Mouse (Mus musculus) gastrocnemius, postnatal 25 days (tissue): ENCODE results near the gene Tdgf1. TPM values are rescaled to one million over a fixed set of nuclear protein-coding genes. Genes with fewer than 3 reads are reported as not detected.

Source experiments
- DNase-seq: peaks from one replicate; pipeline ENCODE4 v3.0.0; 2022
- microRNA-seq, 2 experiments: library from miRNA; unstranded; fragments of <30 nt; microRNA quantifications; one replicate each; pipeline ENCODE4 v1.2.0; 2021; ENCODE audit warnings: borderline replicate concordance in 2 of 2
- total RNA-seq, 2 experiments: library from RNA; stranded (reverse); gene quantifications; 1 replicate in 1 of 2; 2 replicates in 1 of 2; pipeline ENCODE4 v1.2.3; 2021

Tdgf1 gene
- total RNA-seq, 2 experiments from 2014 or later, result not detected

DNA sequence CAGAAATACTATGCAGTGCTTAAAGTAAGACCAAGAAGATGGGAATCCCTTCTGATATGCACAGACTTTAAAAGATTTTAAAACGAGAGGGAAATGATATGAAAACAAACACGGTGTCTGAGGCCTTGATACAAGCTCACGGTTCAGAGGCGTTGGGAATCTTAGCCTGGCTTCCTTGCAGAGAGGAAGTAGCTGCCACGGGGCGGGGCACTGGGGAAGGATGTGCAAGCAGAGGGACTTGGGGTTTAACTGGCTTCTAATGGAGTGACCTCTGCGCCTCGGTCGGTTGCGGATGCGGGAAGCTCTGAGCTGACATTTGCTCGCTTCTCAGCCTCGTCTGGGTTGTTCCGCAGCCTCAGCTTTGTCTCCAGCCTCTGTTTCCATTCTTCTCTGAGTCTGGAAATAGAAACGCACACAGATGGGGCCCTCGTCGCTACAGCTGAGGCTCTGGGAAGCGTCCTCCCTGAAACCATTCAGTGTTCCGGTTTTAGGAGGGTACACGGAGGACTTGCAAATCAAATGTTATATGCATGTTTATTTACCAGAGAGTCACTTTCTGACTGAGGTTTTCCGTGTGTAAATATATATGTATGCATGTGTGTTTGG is 31.2 kb downstream of the Tdgf1 start:
- no peak for DNase-seq

DNA sequence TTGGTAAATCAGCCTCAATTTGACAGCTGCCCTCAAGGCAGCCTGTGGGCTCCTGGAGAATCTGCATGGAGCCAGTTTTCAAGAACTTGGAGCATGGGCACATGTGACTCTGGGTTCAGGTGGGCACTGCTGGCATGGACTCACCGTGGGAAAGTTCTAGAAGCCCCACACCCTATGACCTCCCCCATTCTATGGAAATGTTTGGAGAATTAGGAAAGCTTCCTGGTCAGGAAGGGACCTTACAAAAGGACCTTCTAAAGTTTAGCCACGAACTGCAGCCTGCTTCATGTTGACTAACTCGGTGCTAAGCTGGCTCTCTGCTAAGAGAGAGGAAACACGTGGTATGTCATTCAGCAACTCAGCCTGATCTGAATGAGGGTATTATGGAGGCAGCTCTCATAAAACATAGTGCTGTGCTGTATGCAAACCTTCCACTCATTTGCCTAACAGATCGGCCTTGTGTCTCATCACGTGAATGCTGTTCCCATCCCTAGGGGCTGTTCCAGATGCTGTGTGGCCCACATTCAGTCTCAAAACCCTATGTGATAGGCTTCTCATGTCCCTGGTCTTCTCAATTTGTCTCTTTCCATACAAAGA is 36.5 kb downstream of the Tdgf1 start:
- no peak for DNase-seq

DNA sequence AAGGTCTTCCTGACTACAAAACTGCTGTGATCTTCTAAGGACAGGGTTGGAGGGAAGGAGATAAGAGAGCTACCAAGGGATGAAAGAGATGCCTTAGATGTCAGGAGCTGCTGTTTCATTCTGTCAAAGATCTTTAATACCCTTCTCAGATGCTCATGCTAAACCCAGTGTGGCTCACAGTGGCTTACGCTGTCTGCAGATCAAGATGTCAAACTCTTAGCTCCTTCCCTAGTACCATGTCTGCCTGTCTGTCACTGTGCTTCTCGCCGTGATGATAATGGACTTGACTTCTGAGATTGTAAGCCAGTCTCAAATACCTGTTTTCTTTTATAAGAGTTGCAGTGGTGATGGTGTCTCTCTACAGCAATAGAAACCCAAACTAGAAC is 37.3 kb downstream of the Tdgf1 start:
- no peak for DNase-seq

DNA sequence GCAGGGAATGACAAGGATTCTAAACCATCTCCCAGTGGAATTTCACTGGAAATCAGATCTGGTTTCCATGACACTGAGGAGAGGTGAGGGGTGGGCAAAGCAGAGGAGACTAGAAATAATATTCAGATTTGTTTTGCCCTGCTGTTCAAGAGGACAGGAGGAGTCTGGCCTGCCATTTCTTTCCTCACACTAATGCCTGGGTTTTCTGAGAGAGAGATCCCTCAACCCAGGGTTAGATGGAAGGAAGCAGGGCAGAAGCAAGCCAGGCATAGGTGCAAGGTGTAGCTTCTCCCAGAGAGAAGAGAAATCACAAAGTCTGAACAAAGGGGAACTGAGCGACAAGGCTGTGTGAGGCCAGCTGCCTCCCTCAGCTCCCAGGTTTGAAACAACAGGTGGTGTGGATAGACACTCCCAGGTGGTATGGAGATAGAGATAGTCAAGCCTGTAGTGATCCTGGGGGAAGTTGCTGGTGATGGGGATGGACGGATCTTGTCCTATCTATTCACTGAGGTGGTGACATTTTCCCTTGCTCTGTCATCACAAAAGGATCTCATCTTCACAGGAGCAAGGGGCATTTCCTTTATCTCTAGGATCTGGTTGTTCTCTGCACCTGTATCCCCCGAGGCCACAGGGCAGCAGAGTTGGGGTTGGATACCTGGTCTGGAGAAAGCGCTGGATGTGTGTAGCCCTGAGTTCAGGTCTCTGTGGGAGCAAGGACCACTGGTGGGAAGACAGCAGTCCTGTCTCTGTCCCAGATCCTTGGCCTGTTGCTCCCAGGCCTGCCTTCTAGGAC is 37.9 kb downstream of the Tdgf1 start:
- no peak for DNase-seq

DNA sequence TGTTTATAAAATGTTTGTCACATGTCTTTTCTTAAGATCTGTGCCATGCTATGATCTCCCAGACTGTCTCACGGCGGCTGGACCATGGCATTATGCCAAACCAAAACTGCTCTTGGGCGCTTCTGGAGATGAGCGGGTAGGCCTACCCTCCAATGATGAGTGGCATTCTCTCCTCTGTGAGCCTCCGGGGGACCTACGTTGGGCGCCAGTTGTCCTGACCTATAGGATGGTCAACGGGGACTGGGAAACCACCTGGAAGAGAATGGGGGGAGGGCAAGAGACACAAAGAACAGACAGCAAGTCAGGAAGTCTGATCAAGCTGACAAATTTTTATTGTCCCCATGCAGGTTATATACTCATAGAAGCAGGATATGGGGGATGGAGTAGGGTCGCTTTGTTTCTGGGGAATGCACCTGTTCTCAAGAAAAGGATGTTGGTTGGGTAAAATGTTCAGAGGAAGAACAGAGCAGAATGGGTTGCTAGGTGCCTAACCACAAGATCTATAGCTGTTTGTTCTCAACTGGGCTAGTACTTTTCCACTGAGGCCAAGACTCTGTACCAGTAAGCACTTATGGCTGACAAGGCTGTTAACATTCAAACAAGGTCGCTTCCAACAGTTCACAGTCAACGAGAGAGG is 38.6 kb downstream of the Tdgf1 start:
- no peak for DNase-seq

DNA sequence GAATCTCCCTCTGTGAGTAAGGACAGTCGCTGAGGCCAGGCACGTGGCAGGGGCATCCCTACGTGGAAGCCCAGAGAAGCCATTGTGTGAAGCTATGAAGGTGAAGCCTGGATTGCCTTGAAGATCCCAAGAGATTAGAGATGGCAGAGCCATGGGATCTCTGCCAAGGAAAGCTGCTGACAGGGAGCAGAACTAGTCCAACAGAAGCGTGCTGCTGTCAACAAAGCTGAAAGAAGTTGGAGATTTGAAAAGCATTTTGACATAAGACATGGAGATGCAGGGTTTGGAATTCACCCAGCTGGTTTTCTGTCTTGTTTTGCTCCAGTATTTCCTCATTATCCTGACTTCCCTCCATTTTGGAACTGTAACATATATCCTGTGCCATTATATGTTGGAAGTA is 43.7 kb downstream of the Tdgf1 start:
- no peak for DNase-seq

DNA sequence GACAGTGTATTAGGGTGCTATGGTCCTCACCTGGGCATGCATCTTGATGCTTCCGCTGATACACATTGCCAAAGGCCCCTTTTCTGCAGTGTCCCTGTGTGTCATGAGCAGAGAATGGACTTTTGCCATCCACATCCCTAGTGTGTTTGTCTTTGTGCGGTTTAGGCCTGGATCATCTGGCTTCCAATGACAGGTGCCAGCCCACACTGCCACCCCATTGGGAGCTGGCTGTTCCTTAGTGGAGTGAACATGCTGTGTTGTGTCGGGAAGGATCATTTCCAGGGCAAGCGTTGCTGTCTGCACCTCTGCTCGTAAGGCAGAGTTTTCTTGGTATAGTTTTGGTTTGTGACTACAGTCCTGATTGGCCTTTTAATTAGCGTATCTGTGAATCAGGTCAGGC is 44.8 kb downstream of the Tdgf1 start:
- no peak for DNase-seq

DNA sequence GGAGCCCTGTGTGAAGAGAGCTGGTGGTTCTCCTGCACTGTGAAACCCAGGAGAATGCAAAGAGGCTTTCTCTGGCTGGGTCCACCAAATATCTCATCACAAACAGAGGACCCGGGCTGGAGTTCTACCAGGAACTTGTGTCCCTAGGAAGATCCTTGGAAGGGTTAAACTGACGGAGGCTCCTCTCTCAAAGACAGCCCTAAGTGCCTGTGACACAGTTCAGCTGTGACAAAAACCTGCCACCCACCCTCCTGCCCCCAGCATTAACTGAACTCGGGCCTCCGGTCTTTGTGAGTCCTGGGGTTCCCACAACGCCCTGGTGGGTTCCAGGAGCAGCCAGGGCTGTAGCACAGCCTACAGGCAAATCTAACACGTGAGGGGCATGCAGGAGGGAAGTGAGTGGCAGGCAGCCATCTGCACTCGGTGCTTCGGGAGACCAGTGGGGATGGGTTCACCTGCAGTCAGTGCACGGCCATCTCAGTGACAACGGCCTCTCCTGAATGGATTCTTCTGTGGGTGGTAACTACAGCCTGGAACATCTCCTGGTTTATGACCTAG is 46.4 kb downstream of the Tdgf1 start:
- no peak for DNase-seq

DNA sequence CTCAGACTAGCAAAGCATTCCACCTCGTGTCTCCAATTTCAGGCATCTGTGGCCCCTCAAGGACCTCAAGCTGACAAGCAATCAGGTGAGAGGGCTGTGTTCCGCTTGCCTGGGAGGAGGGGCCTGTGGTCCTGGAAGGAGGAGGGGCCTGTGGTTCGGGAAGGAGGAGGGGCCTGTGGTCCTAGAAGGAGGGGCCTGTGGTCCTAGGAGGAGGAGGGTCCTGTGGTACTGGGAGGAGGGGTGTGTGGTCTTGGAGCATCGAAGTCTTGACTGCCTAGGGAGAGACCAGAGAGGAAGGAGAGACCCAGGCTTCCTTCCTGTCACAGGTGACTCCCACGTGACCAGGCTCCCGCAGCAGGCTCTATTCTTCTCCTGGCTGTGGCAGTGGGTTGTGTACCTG is 49.4 kb downstream of the Tdgf1 start:
- DNase-seq, result no peak

DNA sequence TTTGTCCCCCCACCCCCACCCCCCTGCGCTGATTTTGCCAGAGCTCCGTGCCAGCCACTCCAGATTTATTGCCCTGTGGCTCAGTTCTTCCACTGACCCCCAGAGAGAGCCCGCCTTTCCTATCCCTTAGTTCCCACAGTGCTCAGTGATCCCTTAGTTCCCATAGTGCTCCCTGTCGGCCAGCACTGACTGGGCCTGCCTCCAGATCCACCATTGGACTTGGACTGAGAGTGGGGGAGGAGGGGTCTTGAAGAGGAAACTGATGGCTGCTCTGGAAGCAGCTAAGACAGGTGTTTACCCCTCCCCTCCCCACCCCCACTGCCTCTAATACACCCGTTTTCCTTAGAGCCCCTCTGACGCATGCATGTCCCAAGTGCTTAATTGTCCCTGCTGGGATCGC is 50.0 kb downstream of the Tdgf1 start:
- no peak for DNase-seq

DNA sequence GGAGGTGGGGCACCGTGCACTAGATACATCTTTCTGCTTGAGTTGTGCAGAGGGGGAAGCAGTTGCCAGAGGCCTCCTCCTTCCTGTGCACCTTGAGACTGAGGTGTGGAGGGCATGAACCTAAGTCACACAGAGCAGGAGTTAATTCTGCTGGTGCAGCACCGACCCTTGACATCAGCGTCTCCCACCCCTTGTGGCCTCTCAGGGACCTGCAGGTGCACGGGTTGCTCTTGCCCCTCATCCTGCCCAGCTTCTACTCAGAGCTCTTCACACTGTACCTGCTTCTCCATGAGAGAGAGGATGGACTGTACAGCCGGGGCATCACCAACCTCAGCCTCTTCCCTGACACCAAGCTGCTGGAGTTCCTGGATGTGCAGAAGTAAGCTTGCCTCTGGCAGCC is 50.5 kb downstream of the Tdgf1 start:
- DNase-seq, result no peak

DNA sequence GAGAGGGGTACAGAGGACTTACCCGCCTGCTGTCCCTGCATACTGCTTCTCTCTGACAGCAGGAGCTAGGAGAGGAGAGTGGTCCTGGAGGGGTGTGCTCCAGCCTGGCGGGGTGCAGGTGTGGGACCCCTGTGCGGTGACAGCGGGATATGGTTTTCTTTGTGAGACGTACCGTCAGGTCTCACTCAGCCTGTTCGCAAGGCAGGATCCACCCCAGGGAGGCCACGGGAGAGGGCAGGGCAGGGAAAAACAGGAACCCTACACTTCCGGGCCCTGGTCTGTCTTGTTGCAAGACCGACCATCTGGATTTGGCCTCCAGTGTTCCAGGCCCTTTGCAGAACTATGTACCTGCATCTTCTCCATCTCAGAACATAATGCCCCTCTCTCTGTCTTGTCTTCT is 52.5 kb downstream of the Tdgf1 start:
- DNase-seq, result no peak

DNA sequence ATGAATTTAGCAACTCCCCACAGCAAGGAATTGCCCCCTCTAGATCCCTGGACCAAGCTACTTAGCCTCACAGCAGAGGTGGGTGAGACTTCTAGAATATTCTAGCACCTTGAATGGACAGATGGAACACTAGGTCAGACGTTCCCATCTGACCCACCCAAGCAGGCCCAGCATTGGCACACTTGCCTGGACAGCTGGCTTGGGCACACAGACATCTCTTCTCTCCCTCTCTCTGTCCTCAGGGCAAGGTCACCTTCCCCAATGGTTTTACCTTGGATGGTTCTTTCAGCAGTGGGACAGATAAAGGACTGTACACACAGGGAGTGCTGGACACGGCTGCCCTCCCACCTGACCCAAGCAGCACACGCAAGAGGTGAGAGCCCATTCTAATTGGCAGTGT is 53.4 kb downstream of the Tdgf1 start:
- DNase-seq, result no peak

DNA sequence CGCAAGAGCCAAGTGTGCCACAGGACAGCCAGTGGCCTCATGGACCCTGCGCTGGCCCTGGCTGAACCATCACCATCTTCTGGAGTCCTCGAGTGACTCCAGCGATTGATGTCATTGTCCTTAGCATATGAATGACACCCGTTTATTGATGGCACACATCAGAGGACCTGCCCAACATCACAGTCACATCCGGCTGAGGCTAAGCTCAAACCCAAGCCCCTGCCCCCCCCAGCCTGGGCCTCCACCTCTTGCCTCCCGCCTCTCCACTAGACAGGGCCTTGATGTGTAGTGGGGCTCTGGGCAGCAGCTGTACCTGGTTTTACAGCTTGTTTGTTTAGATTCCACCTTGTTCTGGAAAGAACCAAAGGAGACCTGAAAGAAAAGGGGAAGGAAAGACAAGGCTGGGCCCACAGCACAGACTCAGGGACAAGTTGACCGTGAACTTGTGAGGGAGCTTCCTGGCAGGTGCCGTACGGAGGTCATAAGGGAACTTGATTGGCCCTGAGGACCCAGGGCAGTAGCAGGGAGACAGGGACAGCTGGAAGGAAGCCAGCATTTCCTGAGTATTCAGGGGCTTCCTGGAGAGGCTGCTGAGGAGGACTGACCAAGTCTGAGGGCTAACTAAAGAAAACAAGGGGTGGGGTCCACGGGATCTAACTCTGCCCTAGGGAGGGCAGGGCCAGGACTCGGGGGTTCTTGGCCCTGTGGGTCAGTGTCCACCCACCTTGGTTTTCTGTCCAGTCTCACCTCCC is 54.7 kb downstream of the Tdgf1 start:
- no peak for DNase-seq

DNA sequence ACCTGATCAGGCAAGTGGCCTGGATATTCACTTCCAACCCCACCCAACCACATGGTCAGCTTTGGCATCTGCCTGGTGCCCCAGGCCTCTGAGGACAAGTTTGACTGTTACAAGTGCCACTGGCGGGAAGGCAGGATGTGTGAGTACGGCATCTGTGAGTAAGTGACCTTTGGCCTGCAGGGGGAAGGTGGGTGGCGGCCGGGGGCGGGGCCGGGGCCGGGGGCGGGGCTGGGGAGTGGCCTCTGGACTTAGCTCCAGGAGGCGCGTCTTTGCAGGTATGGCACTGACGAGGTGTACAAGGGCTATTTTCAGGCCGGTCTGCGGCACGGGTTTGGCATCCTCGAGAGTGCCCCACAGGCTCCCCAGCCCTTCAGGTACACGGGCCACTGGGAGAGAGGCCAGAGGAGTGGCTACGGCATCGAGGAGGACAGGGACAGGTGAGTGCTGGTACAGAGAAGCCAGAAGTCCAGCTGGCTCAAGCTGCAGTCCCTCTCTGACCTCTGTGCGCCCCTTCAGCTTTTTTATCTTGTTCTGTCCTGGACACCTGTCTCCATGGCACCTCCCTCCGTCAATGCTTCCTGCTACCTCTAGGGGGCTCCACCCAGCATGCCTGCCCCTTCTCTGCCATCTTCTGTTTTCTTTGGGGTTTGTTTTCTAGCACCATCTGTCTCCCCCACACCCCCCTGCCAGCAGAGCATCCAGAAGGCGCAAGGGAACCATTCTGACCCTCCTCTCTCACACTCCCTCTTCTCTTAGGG is 55.8 kb downstream of the Tdgf1 start:
- no peak for DNase-seq

Small RNA genes within 50 kb of the gene (microRNA-seq; reads per million reads assigned to microRNA genes)
- gene Gm24269, result 0 reads per million in 2 experiments

Other genes starting within 250 kb of the Tdgf1 start
- 100 to 1,000 TPM; 119 to 840 TPM for gene Myl3, start 204.3 kb downstream of the Tdgf1 start, total RNA-seq
- 1 to 10 TPM; 1.3 to 2.4 TPM for gene Pth1r, start 199.0 kb downstream of the Tdgf1 start, total RNA-seq
- not detected for gene Prss42, start 148.0 kb downstream of the Tdgf1 start, total RNA-seq
- gene Prss44, start 132.2 kb downstream of the Tdgf1 start, total RNA-seq, result not detected
- gene Prss43, start 119.5 kb downstream of the Tdgf1 start, total RNA-seq, result not detected
- gene Prss45, start 111.6 kb downstream of the Tdgf1 start, total RNA-seq, result not detected
- not detected for gene Prss46, start 101.7 kb downstream of the Tdgf1 start, total RNA-seq
- not detected for gene Prss50, start 88.2 kb downstream of the Tdgf1 start, total RNA-seq
- 1 to 10 TPM; 3.9 to 8.2 TPM for gene Als2cl, start 66.3 kb downstream of the Tdgf1 start, total RNA-seq
- under 1 TPM; 0.43 to 0.62 TPM for gene Tmie, start 66.0 kb downstream of the Tdgf1 start, total RNA-seq
- 1 to 10 TPM; 2.0 to 2.7 TPM for gene Fam240a, start 29.3 kb downstream of the Tdgf1 start, total RNA-seq
- gene Lrrc2, start 5.4 kb upstream of the Tdgf1 start, total RNA-seq, result 10 to 100 TPM; 52.4 to 64.1 TPM
- 1 to 10 TPM in 1 of 2 experiments, under 1 TPM in 1; 0.70 to 1.3 TPM for gene Rtp3, start 44.4 kb upstream of the Tdgf1 start, total RNA-seq
- gene Ltf, start 73.1 kb upstream of the Tdgf1 start, total RNA-seq, result not detected
- gene Ccrl2, start 111.4 kb upstream of the Tdgf1 start, total RNA-seq, result 1 to 10 TPM; 4.3 to 4.4 TPM
- gene Lrrfip2, start 171.4 kb upstream of the Tdgf1 start, total RNA-seq, result 10 to 100 TPM; 63.6 to 71.3 TPM